Mouse (Mus musculus): ENCODE data around the gene Emp2. TPM values are rescaled to one million over a fixed set of nuclear protein-coding genes. Genes with fewer than 3 reads are reported as not detected.

Emp2 gene
- 17.2 and 20.5 TPM in 2 replicates for polyA plus RNA-seq (2015; fragmentation: Nextera tagmentation; extraction: Ambion mirVana)

DNA sequence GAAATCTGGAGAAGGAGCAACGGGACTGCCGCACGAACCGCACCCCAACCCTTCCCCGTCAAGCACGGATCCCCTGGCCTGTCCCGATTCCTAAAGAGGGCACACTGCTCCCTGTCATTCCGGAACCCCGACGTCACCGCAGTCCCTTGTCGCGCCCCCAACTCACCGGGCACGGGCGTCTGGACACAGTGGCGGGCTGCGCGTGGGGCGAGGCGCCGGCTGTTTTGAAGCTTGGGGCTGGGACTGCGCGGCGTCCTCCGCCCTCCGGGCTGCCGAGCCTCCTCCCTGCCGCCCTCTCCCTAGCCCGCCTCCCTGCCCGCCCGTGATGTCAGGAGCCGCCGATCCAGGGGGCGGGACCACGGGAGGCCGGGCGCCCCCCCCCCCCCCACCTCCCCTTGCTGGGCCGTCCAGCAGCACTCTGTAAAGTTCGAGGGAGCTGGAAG is at the start of gene Emp2:
Gene Emp2, minus strand, starts transcription at position 323 of the 443 bp plus-strand sequence.
- Histone ChIP-seq H3K9ac (replicated peaks) (peak within 1 kb of the TSS; percentile 43), H3K27me3 (replicated peaks) (peaks cover 17% of the 10 kb centered on the region), H3K9me3 (replicated peaks) (no peaks in the 10 kb centered on the region), H3K36me3 (no peaks in the 10 kb centered on the region), H3K4me3 (replicated peaks) (peak within 1 kb of the TSS; percentile 46), H3K4me1 (peaks cover 7% of the 10 kb centered on the region), H3K27ac (replicated peaks) (no peak within 1 kb of the TSS), H3K4me2 (peak within 1 kb of the TSS; percentile 74)
- under 1% methylated on average over 38 of the region's 40 CpGs for WGBS
- peak; percentile 79 for ATAC-seq (ENCODE audit: low FRiP score)

DNA sequence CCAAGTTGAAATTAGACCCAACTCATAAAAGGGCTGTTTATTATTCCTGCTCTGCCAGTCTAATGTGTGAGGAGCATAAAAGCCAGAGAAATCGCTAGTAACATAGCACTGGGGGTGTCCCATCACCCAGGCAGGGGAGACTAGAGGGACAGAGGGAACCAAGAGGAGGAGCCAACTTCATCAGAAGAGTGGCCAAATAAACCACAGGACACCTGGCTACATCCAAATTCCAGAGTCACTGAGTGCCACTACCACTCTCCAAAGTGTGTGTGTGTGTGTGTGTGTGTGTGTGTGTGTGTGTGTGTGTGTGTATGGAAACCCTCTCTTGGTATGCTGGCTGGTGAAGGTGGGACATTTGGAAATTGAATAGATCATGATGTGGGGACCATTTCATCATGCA is 49.3 kb upstream of the Emp2 start:
- no peak overlapping the region for H3K4me2 ChIP-seq
- no peak for ATAC-seq (ENCODE audit: low FRiP score)
- no peaks in the 10 kb centered on the region; the same call in 1 of the 2 replicates for H3K27me3 ChIP-seq (replicated peaks)
- WGBS: 59% methylated on average over 1 of the region's 1 CpGs
- H3K9me3 ChIP-seq (replicated peaks): no peaks in the 10 kb centered on the region
- H3K27ac ChIP-seq (replicated peaks): no peak overlapping the region
- peaks cover 3% of the 10 kb centered on the region; the same call in 1 of the 2 replicates for H3K4me1 ChIP-seq
- H3K9ac ChIP-seq (replicated peaks): no peak overlapping the region
- H3K4me3 ChIP-seq (replicated peaks): no peak overlapping the region
- H3K36me3 ChIP-seq: no peaks in the 10 kb centered on the region

- H3K27me3 ChIP-seq (replicated peaks): no peaks in the 10 kb centered on the region; the same call in 1 of the 2 replicates
- no peak overlapping the region for H3K4me2 ChIP-seq
- 88% methylated on average over 6 of the region's 6 CpGs for WGBS
- no peak overlapping the region for H3K4me3 ChIP-seq (replicated peaks)
- no peaks in the 10 kb centered on the region for H3K9me3 ChIP-seq (replicated peaks)
- H3K9ac ChIP-seq (replicated peaks): no peak overlapping the region
- no peak overlapping the region for H3K27ac ChIP-seq (replicated peaks)
- H3K4me1 ChIP-seq: peaks cover 7% of the 10 kb centered on the region; the same call in 1 of the 2 replicates
- H3K36me3 ChIP-seq: no peaks in the 10 kb centered on the region
- ATAC-seq (ENCODE audit: low FRiP score): no peak
Measured at GRCm38 (mm10) chr16:10359241-10359640, 45.5 kb upstream of the Emp2 start.

DNA sequence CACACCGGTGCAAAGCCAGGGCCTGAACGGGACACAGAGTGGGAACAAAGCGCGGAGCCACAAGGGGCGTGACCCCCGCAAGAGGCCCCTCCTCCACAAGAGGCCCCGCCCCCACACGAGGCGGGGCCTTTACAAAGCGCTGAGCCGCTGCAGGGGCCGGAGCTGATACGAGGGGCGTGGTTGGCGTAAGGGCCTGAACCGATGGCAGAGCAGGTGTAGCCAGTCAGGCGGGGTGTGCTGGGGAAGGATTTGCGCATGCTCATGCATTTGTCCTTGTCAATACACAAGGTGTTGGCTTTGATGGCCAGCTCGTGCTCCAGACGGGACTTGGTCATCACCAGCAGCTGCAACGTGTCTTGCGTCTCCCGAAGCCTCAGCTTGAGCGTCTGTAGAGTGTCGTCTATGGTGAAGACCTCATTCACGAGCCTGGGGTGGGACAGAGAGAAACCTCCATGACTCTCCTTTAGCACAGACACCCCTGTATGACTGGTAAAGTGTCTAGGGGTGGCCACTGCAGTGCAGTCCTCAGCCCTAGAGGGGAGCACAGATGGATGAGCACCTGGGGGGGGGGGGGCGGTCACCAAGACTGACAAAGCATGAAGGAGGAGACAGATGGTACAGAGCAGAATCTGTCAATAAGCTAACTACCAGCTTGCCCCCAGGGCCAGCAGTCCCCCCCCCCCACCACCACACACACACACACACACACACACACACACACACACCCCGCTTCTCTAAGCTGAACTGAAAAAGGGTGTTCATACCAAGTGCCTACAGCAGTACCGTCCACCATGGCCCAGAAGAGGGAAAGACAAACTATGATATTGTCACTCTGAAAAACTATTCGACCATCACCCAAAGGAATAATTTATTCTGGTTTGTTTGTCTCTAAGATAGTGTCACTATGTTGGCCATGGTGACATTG is 44.5 kb upstream of the Emp2 start:
- no peaks in the 10 kb centered on the region for H3K36me3 ChIP-seq
- H3K9ac ChIP-seq (replicated peaks): 0 out of 2 replicates have a peak overlapping the region, but pooled peaks have one; percentile 4
- peak; percentile 93 for ATAC-seq (ENCODE audit: low FRiP score)
- no peaks in the 10 kb centered on the region for H3K9me3 ChIP-seq (replicated peaks)
- H3K4me1 ChIP-seq: peaks cover 7% of the 10 kb centered on the region; the same call in 1 of the 2 replicates
- peak overlapping the region; percentile 54 for H3K4me2 ChIP-seq
- no peaks in the 10 kb centered on the region; the same call in 1 of the 2 replicates for H3K27me3 ChIP-seq (replicated peaks)
- no peak overlapping the region for H3K27ac ChIP-seq (replicated peaks)
- 15% methylated on average over 30 of the region's 30 CpGs for WGBS
- H3K4me3 ChIP-seq (replicated peaks): peak overlapping the region; percentile 29

DNA sequence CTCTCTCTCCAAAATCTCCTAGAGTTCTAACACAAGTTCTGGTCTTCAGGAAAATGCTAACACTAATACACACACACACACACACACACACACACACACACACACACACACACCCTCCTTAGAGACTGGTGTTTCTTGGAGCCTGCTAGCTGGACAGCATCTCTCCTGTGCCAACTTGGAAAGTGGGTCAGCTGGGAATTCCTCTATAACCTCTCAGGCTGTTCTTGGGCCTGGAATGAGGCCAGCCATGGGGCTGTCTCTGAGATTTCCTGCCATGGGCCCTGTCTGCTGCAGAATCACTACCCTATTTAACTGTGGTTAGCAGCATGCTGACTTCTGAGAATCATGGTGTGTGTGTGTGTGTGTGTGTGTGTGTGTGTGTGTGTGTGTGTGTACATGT is 41.2 kb upstream of the Emp2 start:
- peaks cover 7% of the 10 kb centered on the region; the same call in 1 of the 2 replicates for H3K4me1 ChIP-seq
- 0 out of 2 replicates have a peak overlapping the region, but pooled peaks have one; percentile 9 for H3K27ac ChIP-seq (replicated peaks)
- H3K4me3 ChIP-seq (replicated peaks): no peak overlapping the region
- no peaks in the 10 kb centered on the region for H3K9me3 ChIP-seq (replicated peaks)
- no peak overlapping the region for H3K9ac ChIP-seq (replicated peaks)
- H3K36me3 ChIP-seq: no peaks in the 10 kb centered on the region
- no peaks in the 10 kb centered on the region for H3K27me3 ChIP-seq (replicated peaks)
- peak; percentile 37; the same call in 1 of the 2 replicates for ATAC-seq (ENCODE audit: low FRiP score)
- H3K4me2 ChIP-seq: no peak overlapping the region

DNA sequence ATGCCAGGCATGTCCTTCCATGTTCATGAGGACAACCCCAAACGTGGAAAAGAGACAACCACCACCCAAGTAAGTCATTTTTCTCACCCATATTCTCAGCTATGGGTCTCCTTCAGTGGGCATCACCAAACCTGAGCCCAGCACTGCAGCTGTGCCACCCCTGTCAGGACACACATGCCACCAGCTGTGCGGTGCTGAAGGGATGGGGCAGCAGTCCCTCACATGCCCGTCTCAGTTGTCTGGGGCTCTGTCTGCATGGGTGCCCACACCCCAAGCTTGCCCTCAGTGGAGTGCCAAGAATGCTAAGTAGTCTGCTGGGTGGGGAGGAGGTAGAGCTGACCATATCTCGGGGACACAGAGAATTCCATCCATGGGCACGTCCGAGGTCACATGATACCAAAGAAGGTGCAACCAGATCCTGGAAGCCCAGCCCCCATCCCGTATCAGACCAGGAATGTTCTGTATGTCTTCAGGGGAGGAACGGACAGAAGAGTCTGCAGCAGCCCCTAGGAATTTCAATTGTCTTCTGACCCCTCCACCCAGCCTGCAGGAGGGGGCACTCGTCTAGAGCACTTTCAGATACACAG is 37.4 kb upstream of the Emp2 start:
- Histone ChIP-seq H3K9me3 (replicated peaks) (no peaks in the 10 kb centered on the region), H3K36me3 (no peaks in the 10 kb centered on the region), H3K4me2 (no peak overlapping the region), H3K9ac (replicated peaks) (no peak overlapping the region), H3K27me3 (replicated peaks) (no peaks in the 10 kb centered on the region), H3K4me1 (no peaks in the 10 kb centered on the region), H3K4me3 (replicated peaks) (no peak overlapping the region), H3K27ac (replicated peaks) (no peak overlapping the region)
- ATAC-seq (ENCODE audit: low FRiP score): no peak
- 70% methylated on average over 9 of the region's 9 CpGs for WGBS

GRCm38 (mm10) chr16:10349876-10350275 is 36.1 kb upstream of the Emp2 start:
- Histone ChIP-seq H3K27ac (replicated peaks) (no peak overlapping the region), H3K4me3 (replicated peaks) (no peak overlapping the region), H3K9me3 (replicated peaks) (no peaks in the 10 kb centered on the region), H3K4me1 (no peaks in the 10 kb centered on the region), H3K4me2 (no peak overlapping the region), H3K9ac (replicated peaks) (no peak overlapping the region), H3K27me3 (replicated peaks) (no peaks in the 10 kb centered on the region), H3K36me3 (no peaks in the 10 kb centered on the region)
- no peak for ATAC-seq (ENCODE audit: low FRiP score)
- 86% methylated on average over 10 of the region's 10 CpGs for WGBS

DNA sequence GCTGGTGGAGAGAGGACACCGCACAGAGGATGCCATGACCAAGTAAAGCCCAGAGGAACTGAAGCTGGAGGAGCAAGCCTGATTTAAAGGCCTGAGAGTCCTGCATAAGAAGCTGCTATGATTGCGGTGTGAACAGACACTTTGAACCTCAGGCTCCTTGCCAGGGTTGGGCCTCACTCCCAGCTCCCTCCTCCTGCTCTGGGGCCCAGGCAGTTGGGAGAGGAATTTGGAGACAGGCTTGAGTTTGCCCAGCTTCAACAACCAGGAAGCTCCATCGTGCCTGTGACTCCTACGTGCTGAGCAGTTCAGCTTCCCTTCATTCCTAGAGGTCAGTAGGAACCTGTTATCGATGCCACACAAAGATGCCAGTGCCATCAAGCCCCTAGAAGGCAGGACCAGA is 35.7 kb upstream of the Emp2 start:
- no peaks in the 10 kb centered on the region for H3K4me1 ChIP-seq
- no peaks in the 10 kb centered on the region for H3K36me3 ChIP-seq
- no peak overlapping the region for H3K4me3 ChIP-seq (replicated peaks)
- no peaks in the 10 kb centered on the region for H3K27me3 ChIP-seq (replicated peaks)
- no peak for ATAC-seq (ENCODE audit: low FRiP score)
- H3K4me2 ChIP-seq: no peak overlapping the region
- no peaks in the 10 kb centered on the region for H3K9me3 ChIP-seq (replicated peaks)
- WGBS: 74% methylated on average over 5 of the region's 5 CpGs
- H3K27ac ChIP-seq (replicated peaks): no peak overlapping the region
- no peak overlapping the region for H3K9ac ChIP-seq (replicated peaks)

DNA sequence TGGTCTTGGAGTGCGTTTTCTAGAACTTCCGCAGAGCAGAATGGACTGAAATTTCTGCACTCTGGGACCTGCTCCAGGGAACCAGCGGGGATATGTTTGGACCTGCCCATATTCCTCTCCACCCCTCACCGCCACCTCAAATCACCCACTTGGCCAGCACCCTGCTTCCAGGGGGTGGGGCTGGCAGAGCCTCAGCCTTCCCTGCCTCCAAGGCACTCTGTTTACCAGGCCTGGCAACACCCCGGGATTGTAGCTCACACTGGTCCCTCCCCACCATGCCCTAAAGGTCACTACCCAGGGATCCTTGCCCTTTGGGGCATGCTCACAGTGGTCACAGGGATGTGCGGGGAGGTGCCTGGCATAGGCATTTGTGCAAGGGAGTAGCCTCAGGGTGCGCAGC is 33.8 kb upstream of the Emp2 start:
- WGBS: 90% methylated on average over 7 of the region's 7 CpGs

GRCm38 (mm10) chr16:10341110-10341509 is 27.3 kb upstream of the Emp2 start:
- Histone ChIP-seq H3K9me3 (replicated peaks) (no peaks in the 10 kb centered on the region), H3K4me2 (no peak overlapping the region), H3K36me3 (no peaks in the 10 kb centered on the region), H3K4me1 (no peaks in the 10 kb centered on the region), H3K4me3 (replicated peaks) (no peak overlapping the region), H3K27me3 (replicated peaks) (no peaks in the 10 kb centered on the region), H3K9ac (replicated peaks) (no peak overlapping the region), H3K27ac (replicated peaks) (no peak overlapping the region)
- no peak for ATAC-seq (ENCODE audit: low FRiP score)
- WGBS: 85% methylated on average over 4 of the region's 4 CpGs

More for the DNA sequence above, 33.8 kb upstream of the Emp2 start:
- no peak overlapping the region for H3K4me3 ChIP-seq (replicated peaks)
- no peaks in the 10 kb centered on the region for H3K36me3 ChIP-seq
- no peak for ATAC-seq (ENCODE audit: low FRiP score)
- no peaks in the 10 kb centered on the region for H3K27me3 ChIP-seq (replicated peaks)
- H3K4me1 ChIP-seq: no peaks in the 10 kb centered on the region
- H3K4me2 ChIP-seq: no peak overlapping the region
- H3K27ac ChIP-seq (replicated peaks): no peak overlapping the region
- H3K9ac ChIP-seq (replicated peaks): no peak overlapping the region
- no peaks in the 10 kb centered on the region for H3K9me3 ChIP-seq (replicated peaks)

DNA sequence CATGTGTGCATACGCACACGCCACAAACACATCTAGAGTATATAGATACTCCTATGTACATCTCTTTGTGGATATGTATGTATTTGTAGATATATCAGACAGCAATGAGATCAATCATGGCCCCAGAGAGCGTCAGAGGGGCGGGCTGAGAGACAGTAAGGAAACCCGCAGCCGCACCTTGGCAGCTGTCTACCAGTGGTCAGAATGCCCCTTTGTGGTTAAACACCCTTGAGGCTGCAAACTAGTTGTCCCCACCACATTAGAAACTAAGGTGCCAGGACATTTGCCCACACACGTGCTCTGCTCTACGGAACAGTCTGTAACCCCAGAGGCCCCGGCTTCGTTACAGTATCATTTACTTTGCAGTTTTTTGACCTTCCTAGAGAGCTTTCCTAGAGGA is 26.2 kb upstream of the Emp2 start:
- H3K4me2 ChIP-seq: no peak overlapping the region
- H3K36me3 ChIP-seq: no peaks in the 10 kb centered on the region
- no peak overlapping the region for H3K27ac ChIP-seq (replicated peaks)
- H3K9ac ChIP-seq (replicated peaks): no peak overlapping the region
- H3K4me3 ChIP-seq (replicated peaks): no peak overlapping the region
- WGBS: 96% methylated on average over 10 of the region's 10 CpGs
- H3K4me1 ChIP-seq: no peaks in the 10 kb centered on the region
- ATAC-seq (ENCODE audit: low FRiP score): no peak
- no peaks in the 10 kb centered on the region for H3K27me3 ChIP-seq (replicated peaks)
- H3K9me3 ChIP-seq (replicated peaks): no peaks in the 10 kb centered on the region

- Histone ChIP-seq H3K9ac (replicated peaks) (no peak overlapping the region), H3K4me3 (replicated peaks) (no peak overlapping the region), H3K4me2 (no peak overlapping the region), H3K36me3 (no peaks in the 10 kb centered on the region), H3K4me1 (no peaks in the 10 kb centered on the region), H3K9me3 (replicated peaks) (no peaks in the 10 kb centered on the region), H3K27ac (replicated peaks) (no peak overlapping the region), H3K27me3 (replicated peaks) (no peaks in the 10 kb centered on the region)
- no peak for ATAC-seq (ENCODE audit: low FRiP score)
- 96% methylated on average over 5 of the region's 5 CpGs for WGBS
Measured at GRCm38 (mm10) chr16:10338601-10339000, 24.8 kb upstream of the Emp2 start.
